Mouse (Mus musculus): ENCODE measurements at regions not wholly inside any gene's neighbourhood (a gene's known extent, or its start where the extent isn't known, plus 50 kb on each side); places are given as distances from the start of the nearest gene placed in this dataset.

DNA sequence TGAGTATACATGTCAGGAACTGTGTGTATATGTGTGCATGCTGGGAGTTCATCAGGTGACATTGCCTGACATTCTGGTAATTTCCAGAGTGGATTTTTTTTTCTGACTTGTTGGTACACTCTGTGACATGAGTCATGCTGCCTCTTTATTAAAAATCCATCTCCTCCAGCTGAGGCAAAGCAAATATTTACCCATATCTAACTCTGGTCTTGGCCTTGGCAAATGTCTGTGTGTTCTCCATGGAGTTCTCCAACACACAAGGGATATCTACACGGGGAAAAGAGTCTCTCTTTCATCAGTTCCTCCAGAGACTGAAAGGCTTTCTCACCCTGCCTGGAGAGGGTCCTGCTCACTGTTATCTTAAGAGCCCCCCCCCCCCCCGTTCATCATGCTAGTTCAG, 111.3 kb upstream of the Mbnl2 start:
- 55% methylated on average over 2 of the region's 2 CpGs for WGBS
- Histone ChIP-seq H3K36me3 (ENCODE audit: control insufficient read depth, insufficient read depth, low read length) (no peaks in the 10 kb centered on the region), H3K27me3 (ENCODE audit: control insufficient read depth, insufficient read depth, low read depth, low read length) (no peaks in the 10 kb centered on the region), H3K4me2 (ENCODE audit: low read depth, low read length) (no peak overlapping the region), H3K9ac (ENCODE audit: low read length) (no peak overlapping the region), H3K9me3 (ENCODE audit: control insufficient read depth, low read length) (no peaks in the 10 kb centered on the region), H3K4me1 (replicated peaks; ENCODE audit: control insufficient read depth, insufficient read depth, low read length) (no peaks in the 10 kb centered on the region), H3K27ac (ENCODE audit: low read length) (no peak overlapping the region), H3K4me3 (ENCODE audit: low read length) (no peak overlapping the region)
- 0 out of 2 replicates have a peak, but pooled peaks have one; percentile 17 for ATAC-seq (ENCODE audit: low read depth)

DNA sequence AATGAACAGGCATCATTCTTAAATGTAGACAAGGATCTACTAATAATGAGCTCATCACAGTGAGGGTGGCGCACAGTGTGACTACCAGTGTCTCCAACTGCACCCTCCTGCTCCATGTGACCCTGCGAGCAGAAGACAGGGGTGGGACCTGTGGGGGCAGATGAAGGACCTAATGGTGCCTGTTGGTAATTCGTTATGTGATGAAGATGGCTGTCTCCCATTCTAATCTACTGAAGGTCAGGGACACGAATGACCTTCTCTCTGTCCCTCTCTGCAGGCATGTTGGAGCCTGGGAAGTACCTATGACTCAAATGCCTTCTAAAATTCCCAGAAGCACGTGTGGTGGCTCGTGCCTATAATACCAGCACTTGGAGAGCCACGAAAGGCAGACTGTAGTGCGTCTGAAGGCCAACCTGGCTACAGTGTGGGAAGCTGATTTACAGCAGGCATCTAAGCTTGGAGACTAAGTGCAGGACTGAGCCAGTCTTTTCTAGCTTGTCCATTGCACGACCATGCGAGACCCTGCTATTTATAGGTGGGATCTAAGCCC, 109.9 kb upstream of the Mbnl2 start:
- Histone ChIP-seq H3K4me1 (replicated peaks; ENCODE audit: control insufficient read depth, insufficient read depth, low read length) (no peaks in the 10 kb centered on the region), H3K4me2 (ENCODE audit: low read depth, low read length) (no peak overlapping the region), H3K36me3 (ENCODE audit: control insufficient read depth, insufficient read depth, low read length) (no peaks in the 10 kb centered on the region), H3K9ac (ENCODE audit: low read length) (no peak overlapping the region), H3K27ac (ENCODE audit: low read length) (no peak overlapping the region), H3K27me3 (ENCODE audit: control insufficient read depth, insufficient read depth, low read depth, low read length) (no peaks in the 10 kb centered on the region), H3K4me3 (ENCODE audit: low read length) (no peak overlapping the region), H3K9me3 (ENCODE audit: control insufficient read depth, low read length) (no peaks in the 10 kb centered on the region)
- no peak for ATAC-seq (ENCODE audit: low read depth)
- 86% methylated on average over 10 of the region's 10 CpGs for WGBS

DNA sequence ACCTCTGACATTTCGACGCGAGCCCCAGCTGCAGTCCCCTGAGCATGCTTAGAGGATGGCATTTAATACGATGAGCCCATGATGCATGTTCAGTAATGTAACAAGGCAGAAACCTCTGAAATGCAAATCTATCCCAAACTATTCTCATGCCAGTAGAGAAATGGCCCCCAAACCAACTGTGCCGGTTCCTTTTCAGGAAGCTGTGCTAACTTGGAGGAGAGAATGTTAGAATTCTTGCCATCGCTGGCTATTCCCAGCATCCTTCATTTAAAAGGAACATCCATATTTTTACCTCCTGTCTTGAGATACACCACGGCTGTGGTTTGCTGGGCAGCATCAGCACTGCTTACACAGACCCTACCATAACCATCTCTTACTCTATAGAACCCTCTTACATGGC, 104.7 kb upstream of the Mbnl2 start:
- H3K4me3 ChIP-seq (ENCODE audit: low read length), result no peak overlapping the region
- 87% methylated on average over 7 of the region's 7 CpGs for WGBS
- no peak overlapping the region for H3K27ac ChIP-seq (ENCODE audit: low read length)
- no peaks in the 10 kb centered on the region for H3K4me1 ChIP-seq (replicated peaks; ENCODE audit: control insufficient read depth, insufficient read depth, low read length)
- no peak overlapping the region for H3K4me2 ChIP-seq (ENCODE audit: low read depth, low read length)
- H3K27me3 ChIP-seq (ENCODE audit: control insufficient read depth, insufficient read depth, low read depth, low read length), result no peaks in the 10 kb centered on the region
- H3K36me3 ChIP-seq (ENCODE audit: control insufficient read depth, insufficient read depth, low read length), result no peaks in the 10 kb centered on the region
- no peak overlapping the region for H3K9ac ChIP-seq (ENCODE audit: low read length)
- no peaks in the 10 kb centered on the region for H3K9me3 ChIP-seq (ENCODE audit: control insufficient read depth, low read length)
- ATAC-seq (ENCODE audit: low read depth), result no peak

DNA sequence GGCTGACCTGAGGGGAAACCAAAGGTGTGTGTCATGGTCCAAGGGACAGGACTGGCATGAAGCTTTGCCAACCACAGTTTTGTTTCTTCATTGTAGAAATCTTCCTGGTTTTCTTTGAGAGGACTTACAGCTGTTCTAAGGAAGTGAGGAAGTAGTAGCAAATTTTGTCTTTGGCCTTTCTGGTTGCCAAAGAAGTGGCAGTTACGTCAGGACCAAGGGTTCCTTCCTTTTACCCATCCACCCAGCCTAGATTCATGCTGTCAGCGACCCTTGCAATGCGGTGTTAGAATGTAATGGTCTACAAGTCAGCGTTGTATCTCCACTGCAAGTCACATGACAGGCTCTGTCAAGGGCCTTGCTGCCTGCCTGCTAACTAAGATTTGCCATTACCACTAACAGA, 103.4 kb upstream of the Mbnl2 start:
- no peak overlapping the region for H3K27ac ChIP-seq (ENCODE audit: low read length)
- no peak overlapping the region for H3K4me2 ChIP-seq (ENCODE audit: low read depth, low read length)
- H3K4me1 ChIP-seq (replicated peaks; ENCODE audit: control insufficient read depth, insufficient read depth, low read length), result no peaks in the 10 kb centered on the region
- H3K9ac ChIP-seq (ENCODE audit: low read length), result no peak overlapping the region
- no peaks in the 10 kb centered on the region for H3K9me3 ChIP-seq (ENCODE audit: control insufficient read depth, low read length)
- no peak for ATAC-seq (ENCODE audit: low read depth)
- H3K4me3 ChIP-seq (ENCODE audit: low read length), result no peak overlapping the region
- 73% methylated on average over 4 of the region's 4 CpGs for WGBS
- no peaks in the 10 kb centered on the region for H3K27me3 ChIP-seq (ENCODE audit: control insufficient read depth, insufficient read depth, low read depth, low read length)
- no peaks in the 10 kb centered on the region for H3K36me3 ChIP-seq (ENCODE audit: control insufficient read depth, insufficient read depth, low read length)

DNA sequence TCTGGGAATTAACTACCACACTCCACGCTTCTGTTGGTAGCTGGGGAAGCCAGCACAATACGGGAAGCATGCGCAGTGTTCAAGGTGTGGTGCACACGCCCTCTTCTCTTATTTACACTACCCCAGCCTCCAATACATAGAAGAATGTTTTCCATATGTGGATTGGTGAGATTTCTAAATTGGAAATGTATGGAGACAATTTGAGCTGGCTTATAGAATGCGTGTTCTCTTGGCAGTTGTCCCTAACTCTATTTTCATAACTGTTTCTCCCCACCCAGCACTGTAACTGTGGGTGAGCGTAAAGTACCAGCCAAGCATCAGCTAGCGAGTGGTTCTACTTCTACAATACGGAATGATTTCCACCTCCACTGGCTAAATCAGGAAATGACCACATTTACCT, 102.6 kb upstream of the Mbnl2 start:
- Histone ChIP-seq H3K4me1 (replicated peaks; ENCODE audit: control insufficient read depth, insufficient read depth, low read length) (no peaks in the 10 kb centered on the region), H3K9me3 (ENCODE audit: control insufficient read depth, low read length) (no peaks in the 10 kb centered on the region), H3K4me2 (ENCODE audit: low read depth, low read length) (no peak overlapping the region), H3K4me3 (ENCODE audit: low read length) (no peak overlapping the region), H3K27ac (ENCODE audit: low read length) (no peak overlapping the region), H3K36me3 (ENCODE audit: control insufficient read depth, insufficient read depth, low read length) (no peaks in the 10 kb centered on the region), H3K27me3 (ENCODE audit: control insufficient read depth, insufficient read depth, low read depth, low read length) (no peaks in the 10 kb centered on the region), H3K9ac (ENCODE audit: low read length) (no peak overlapping the region)
- 78% methylated on average over 8 of the region's 8 CpGs for WGBS
- no peak for ATAC-seq (ENCODE audit: low read depth)

DNA sequence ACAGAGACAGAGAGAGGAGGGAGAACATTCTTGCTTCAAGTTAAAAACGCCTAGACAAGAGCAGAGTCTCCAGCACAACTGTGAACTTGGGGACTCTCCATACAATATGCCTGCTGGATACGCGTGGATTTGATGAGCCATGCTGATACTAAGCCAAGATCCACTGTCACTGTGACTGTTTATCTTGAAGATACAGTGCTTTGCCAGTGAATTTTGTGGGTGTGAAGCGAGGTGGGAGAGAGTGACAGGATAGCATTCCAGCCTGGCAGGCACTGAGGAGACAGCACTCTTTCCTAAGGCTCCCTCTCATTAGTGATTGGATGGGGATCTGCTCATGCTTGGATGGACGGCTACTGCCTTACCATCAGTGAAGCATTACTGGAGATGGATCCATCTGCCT, 100.9 kb upstream of the Mbnl2 start:
- H3K9ac ChIP-seq (ENCODE audit: low read length), result no peak overlapping the region
- ATAC-seq (ENCODE audit: low read depth), result no peak
- no peak overlapping the region for H3K4me3 ChIP-seq (ENCODE audit: low read length)
- 55% methylated on average over 5 of the region's 5 CpGs for WGBS
- H3K27ac ChIP-seq (ENCODE audit: low read length), result no peak overlapping the region
- H3K4me1 ChIP-seq (replicated peaks; ENCODE audit: control insufficient read depth, insufficient read depth, low read length), result no peaks in the 10 kb centered on the region
- H3K36me3 ChIP-seq (ENCODE audit: control insufficient read depth, insufficient read depth, low read length), result no peaks in the 10 kb centered on the region
- no peak overlapping the region for H3K4me2 ChIP-seq (ENCODE audit: low read depth, low read length)
- H3K27me3 ChIP-seq (ENCODE audit: control insufficient read depth, insufficient read depth, low read depth, low read length), result no peaks in the 10 kb centered on the region
- no peaks in the 10 kb centered on the region for H3K9me3 ChIP-seq (ENCODE audit: control insufficient read depth, low read length)

DNA sequence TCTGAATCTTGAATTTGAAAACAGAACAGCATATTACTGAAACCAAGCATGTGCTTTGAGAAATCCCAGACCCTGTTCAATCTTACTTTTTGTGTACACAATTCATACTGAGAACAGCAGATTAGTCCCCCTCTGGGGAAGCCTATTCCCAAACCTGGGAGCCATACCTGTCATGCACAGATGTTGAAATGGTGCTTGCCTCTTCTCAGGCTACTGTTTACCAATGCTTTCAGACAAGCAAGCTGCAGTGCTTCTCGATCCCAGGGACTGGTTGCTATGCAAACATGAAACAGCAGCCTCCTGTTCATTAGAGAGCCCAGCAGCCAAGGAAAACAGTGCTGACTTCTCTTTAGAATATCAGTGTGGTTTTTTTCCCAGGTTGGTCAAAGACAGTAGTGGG, 80.3 kb upstream of the Mbnl2 start:
- Histone ChIP-seq H3K4me1 (replicated peaks; ENCODE audit: control insufficient read depth, insufficient read depth, low read length) (no peaks in the 10 kb centered on the region), H3K27ac (ENCODE audit: low read length) (no peak overlapping the region), H3K27me3 (ENCODE audit: control insufficient read depth, insufficient read depth, low read depth, low read length) (no peaks in the 10 kb centered on the region), H3K4me3 (ENCODE audit: low read length) (no peak overlapping the region), H3K4me2 (ENCODE audit: low read depth, low read length) (no peak overlapping the region), H3K9me3 (ENCODE audit: control insufficient read depth, low read length) (no peaks in the 10 kb centered on the region), H3K9ac (ENCODE audit: low read length) (no peak overlapping the region), H3K36me3 (ENCODE audit: control insufficient read depth, insufficient read depth, low read length) (no peaks in the 10 kb centered on the region)
- ATAC-seq (ENCODE audit: low read depth), result no peak
- 15% methylated on average over 1 of the region's 1 CpGs for WGBS

DNA sequence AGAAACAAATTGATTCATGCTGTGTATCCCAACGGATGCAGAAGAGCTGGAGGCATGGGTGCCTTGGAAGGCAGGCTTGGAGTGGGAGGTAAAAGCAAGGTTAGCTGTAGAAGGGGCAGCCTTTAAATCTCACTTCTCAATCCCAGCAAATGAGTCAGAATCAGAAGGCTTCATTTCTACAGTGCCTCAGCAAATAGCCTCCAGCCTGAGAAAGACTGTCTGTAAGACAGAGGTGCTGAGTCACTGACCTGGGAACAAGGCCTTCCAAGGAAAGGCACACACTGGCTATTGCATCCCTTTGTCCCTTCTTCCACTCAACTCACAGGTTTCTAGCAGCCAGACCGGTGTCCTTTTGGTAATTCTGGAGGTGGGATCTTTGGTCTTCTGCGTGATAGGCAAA, 63.7 kb upstream of the Mbnl2 start:
- H3K4me2 ChIP-seq (ENCODE audit: low read depth, low read length), result no peak overlapping the region
- WGBS, result 81% methylated on average over 3 of the region's 3 CpGs
- no peaks in the 10 kb centered on the region for H3K4me1 ChIP-seq (replicated peaks; ENCODE audit: control insufficient read depth, insufficient read depth, low read length)
- H3K4me3 ChIP-seq (ENCODE audit: low read length), result no peak overlapping the region
- H3K9me3 ChIP-seq (ENCODE audit: control insufficient read depth, low read length), result no peaks in the 10 kb centered on the region
- no peaks in the 10 kb centered on the region for H3K36me3 ChIP-seq (ENCODE audit: control insufficient read depth, insufficient read depth, low read length)
- no peak overlapping the region for H3K9ac ChIP-seq (ENCODE audit: low read length)
- no peak for ATAC-seq (ENCODE audit: low read depth)
- no peak overlapping the region for H3K27ac ChIP-seq (ENCODE audit: low read length)
- no peaks in the 10 kb centered on the region for H3K27me3 ChIP-seq (ENCODE audit: control insufficient read depth, insufficient read depth, low read depth, low read length)

DNA sequence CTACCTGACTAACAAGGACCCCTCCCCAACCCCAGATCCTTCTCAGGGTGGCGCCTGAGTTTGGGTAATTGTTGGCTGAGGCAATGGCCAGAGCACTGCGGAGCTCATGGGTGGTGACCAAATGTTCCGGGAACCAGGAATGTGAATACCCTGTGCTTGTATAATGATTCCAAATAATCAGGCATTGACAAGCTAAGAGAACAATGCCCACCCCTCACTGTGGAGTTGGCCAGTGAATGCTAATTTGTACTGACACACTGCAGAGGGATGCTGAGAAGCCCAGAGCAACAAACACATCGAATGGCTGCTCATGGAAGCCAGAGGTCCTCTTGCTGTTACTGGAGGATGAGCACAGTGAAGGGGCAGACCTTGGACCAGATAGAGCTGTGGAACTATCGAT, 62.8 kb upstream of the Mbnl2 start:
- no peak overlapping the region for H3K27ac ChIP-seq (ENCODE audit: low read length)
- no peaks in the 10 kb centered on the region for H3K27me3 ChIP-seq (ENCODE audit: control insufficient read depth, insufficient read depth, low read depth, low read length)
- no peak overlapping the region for H3K9ac ChIP-seq (ENCODE audit: low read length)
- no peak overlapping the region for H3K4me2 ChIP-seq (ENCODE audit: low read depth, low read length)
- no peaks in the 10 kb centered on the region for H3K36me3 ChIP-seq (ENCODE audit: control insufficient read depth, insufficient read depth, low read length)
- H3K4me3 ChIP-seq (ENCODE audit: low read length), result no peak overlapping the region
- 89% methylated on average over 5 of the region's 5 CpGs for WGBS
- no peaks in the 10 kb centered on the region for H3K4me1 ChIP-seq (replicated peaks; ENCODE audit: control insufficient read depth, insufficient read depth, low read length)
- ATAC-seq (ENCODE audit: low read depth), result no peak
- no peaks in the 10 kb centered on the region for H3K9me3 ChIP-seq (ENCODE audit: control insufficient read depth, low read length)

DNA sequence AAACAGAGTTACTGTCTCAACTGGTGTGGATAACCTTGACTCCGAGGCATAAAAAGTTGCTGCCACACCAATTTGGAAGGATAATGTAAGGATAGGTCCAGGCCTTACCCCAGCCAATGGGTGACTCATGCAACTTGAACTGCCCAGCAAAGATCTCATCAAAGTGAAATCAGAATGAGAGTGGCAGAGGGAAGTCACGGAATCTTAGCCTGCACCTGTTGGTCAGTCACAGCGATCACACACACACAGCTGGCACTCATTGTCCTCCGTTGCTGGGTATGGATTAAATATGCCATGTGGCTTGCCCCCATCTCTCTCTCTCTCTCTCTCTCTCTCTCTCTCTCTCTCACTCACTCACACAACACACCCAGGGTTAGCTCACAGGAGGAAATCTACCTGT, 56.2 kb upstream of the Mbnl2 start:
- Histone ChIP-seq H3K9me3 (ENCODE audit: control insufficient read depth, low read length) (no peaks in the 10 kb centered on the region), H3K27me3 (ENCODE audit: control insufficient read depth, insufficient read depth, low read depth, low read length) (no peaks in the 10 kb centered on the region), H3K4me1 (replicated peaks; ENCODE audit: control insufficient read depth, insufficient read depth, low read length) (peaks cover 8% of the 10 kb centered on the region), H3K36me3 (ENCODE audit: control insufficient read depth, insufficient read depth, low read length) (no peaks in the 10 kb centered on the region), H3K27ac (ENCODE audit: low read length) (no peak overlapping the region), H3K4me2 (ENCODE audit: low read depth, low read length) (no peak overlapping the region), H3K4me3 (ENCODE audit: low read length) (no peak overlapping the region), H3K9ac (ENCODE audit: low read length) (no peak overlapping the region)
- whole genome bisulfite sequencing, result 94% methylated on average over 4 of the region's 4 CpGs
- ATAC-seq (ENCODE audit: low read depth), result no peak
